Mouse (Mus musculus): Measurements from ENCODE around the gene Lbhd2.

Lbhd2 gene

DNA sequence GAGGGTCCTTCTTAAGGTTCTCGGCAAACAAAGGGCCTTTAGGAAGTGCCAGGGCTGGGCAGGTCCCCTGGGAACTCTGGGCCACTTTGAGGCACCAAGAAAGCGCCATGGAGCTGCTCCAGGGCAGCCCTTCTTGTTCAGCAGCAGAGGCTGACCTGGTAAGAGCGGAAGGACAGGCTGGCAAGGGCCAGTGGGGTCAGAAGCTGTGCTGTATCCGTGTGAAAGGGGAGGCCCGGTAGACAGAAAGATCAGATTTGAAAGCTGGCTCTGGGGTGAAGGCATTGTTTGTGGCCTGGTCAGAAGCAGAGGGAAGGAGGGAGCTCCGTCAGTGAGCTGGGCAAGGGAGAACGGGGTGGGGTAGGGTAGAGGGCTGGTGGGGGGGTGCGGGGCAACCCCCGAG, 40.7 kb downstream of the Lbhd2 start:
- no peak for DNase-seq (ENCODE audit: extremely low spot score, low spot score)

DNA sequence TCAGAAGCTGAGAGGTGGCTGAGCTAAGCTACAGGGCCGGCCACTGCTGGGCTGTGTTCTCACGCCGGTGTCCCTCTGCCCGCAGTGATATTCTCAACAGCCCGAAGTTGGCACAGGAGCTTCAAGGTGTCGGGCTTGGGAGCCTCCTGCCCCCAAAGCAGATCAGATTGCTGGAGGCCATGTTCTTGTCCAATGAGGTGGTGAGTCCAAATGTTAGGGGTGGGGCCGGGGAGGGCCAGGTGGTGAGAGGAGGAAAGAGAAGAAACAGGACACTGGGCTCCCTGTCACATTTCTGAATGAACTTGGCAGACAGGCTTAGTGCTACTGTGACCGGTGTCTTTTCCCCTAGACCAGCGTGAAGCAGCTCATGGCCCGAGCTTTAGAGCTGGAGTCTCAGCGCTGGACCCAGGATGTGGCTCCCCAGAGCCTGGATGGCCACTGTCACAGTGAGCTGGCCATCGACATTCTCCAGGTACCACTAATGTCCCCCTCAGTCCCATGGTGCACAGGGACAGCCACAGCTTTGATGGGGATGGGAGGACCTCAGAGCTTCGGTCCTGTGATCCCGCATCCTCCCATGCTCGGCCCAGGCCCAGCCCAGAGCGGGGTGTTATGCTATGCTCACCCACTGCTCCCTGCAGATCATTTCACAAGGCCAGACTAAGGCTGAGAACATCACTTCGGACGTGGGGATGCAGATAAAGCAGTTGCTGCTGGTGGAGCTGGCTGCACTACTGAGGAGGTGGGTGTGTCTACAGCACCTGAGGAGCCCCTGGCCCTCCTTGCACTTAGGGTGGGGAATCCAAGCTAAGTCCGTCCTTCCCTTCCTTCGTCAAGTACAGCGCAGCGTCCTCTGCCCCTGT, 41.5 kb downstream of the Lbhd2 start:
- no peak for DNase-seq (ENCODE audit: extremely low spot score, low spot score)

GRCm38 (mm10) chr12:111448931-111449705, 42.5 kb downstream of the Lbhd2 start:
- DNase-seq (ENCODE audit: extremely low spot score, low spot score): no peak

- DNase-seq (ENCODE audit: extremely low spot score, low spot score): no peak
These were observed 43.8 kb downstream of the Lbhd2 start for GRCm38 (mm10) chr12:111450359-111450758.

- DNase-seq (ENCODE audit: extremely low spot score, low spot score): no peak
These were observed 45.0 kb downstream of the Lbhd2 start for GRCm38 (mm10) chr12:111451561-111451960.

- DNase-seq (ENCODE audit: extremely low spot score, low spot score): no peak
These were observed 47.4 kb downstream of the Lbhd2 start for GRCm38 (mm10) chr12:111454021-111454420.

DNA sequence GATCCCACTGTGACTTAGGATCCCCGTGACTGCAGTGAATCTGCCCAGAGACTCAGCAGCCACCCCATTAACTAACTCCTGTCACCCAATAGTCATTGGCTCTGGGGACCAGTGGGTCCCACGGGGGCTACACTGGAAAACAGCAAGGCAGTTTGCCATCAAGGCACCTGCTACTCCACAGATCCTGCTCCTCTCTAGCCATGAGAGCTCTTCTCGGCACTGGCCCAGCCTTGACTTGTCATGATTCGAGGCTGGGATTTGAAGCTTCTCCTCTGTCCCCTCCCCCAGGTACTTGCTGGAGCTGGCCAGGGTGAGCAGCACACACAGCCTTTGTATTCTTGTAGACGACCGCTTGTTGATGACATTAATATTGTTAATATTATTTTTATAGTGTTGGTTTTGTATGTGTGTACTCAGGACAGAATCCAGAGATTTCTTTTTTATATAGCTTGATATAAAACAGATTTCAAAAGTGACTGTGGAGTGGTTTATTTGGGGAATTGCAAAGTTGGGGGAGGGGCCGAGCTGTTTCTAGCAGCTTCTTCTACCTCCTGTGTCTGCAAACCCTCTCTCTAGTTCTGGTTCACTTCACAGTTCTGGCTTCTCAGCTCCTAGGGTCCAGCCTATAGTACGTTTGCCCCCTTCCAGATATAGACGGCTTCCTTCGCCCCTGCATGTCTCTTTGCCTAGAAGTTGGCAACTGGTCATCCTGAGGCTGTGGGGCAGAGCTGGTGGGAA, 48.1 kb downstream of the Lbhd2 start:
- no peak for DNase-seq (ENCODE audit: extremely low spot score, low spot score)

DNA sequence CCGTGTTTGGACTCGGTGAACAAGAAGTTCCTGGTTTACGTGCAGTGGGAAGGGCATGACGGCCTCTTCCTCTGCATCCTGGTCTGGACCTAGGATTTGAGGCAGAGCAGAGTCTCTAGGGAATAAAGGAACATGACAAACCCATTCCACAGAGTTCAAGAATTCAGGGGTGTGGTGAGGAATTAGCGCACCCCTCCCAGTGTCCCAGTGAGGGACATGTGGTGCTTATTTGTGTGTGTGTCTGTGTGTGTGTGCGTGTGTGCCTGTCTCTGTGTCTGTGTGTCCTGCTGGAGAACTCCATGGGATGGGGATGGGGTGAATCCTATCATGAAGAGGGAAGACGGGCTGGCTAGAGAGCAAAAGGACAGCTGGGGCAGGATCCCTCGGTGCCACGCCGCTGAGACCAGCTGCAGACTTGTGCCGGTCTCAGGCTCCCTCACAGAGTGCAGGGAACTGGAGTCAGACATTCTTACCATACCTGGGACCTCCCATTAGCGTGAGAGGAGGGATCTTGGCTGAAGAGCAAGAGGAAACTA, 48.8 kb downstream of the Lbhd2 start:
- no peak for DNase-seq (ENCODE audit: extremely low spot score, low spot score)

DNA sequence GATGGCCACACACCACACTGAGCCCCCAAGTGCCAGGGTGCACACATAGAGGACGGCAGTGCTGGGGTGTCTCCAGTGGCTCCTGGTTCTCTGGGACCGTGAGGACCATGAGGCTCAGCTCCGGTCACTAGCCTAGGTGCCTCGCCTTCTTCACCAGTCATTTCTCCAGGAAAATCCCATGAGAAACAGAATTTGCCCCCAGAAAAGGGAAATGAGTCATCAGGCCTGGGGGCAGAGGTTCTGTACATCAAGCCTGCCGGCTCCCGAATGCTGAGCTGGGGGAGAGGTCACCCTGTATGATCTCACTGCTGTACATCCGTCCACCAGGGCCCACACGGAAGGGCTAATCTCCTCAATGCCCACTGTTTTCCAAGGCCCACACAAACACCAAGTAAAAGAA, 49.3 kb downstream of the Lbhd2 start:
- no peak for DNase-seq (ENCODE audit: extremely low spot score, low spot score)

- no peak for DNase-seq (ENCODE audit: extremely low spot score, low spot score)
These were observed 51.1 kb downstream of the Lbhd2 start for GRCm38 (mm10) chr12:111457742-111458141.

All from neural tube, embryonic 10.5 days (tissue).